Mouse (Mus musculus) lung, adult 2 months (tissue): ENCODE results near the gene Nfat5. TPM values are rescaled to one million over a fixed set of nuclear protein-coding genes. Genes with fewer than 3 reads are reported as not detected.

Source experiments
- DNase-seq: peaks from one replicate; pipeline ENCODE4 v3.0.0; 2022
- H3K4me1 ChIP-seq: fragments of 200-500 bp; 2 replicates; pipeline ENCODE4 v1.6.1; 2011; ENCODE audit warnings: low read length; ENCODE audit not compliant: control insufficient read depth, insufficient read depth
- H3K4me3 ChIP-seq: fragments of 200-500 bp; replicated peaks from 2 replicates; pipeline ENCODE3; 2011; ENCODE audit warnings: low read depth, mild to moderate bottlenecking, control low read depth, low read length; ENCODE audit errors: extremely low read depth
- CTCF ChIP-seq: fragments of 200-500 bp; IDR thresholded peaks from 2 replicates; pipeline ENCODE4 v1.5.1; 2011; ENCODE audit warnings: mild to moderate bottlenecking, low read length, control low read depth; ENCODE audit not compliant: insufficient read depth
- POLR2A ChIP-seq: fragments of 200-500 bp; IDR thresholded peaks from 2 replicates; pipeline ENCODE4 v1.6.1; 2011; ENCODE audit warnings: low read depth, mild to moderate bottlenecking, control low read depth, low read length, borderline replicate concordance; ENCODE audit errors: extremely low read depth
- WGBS: fragments of 180-500 bp; shearing (Covaris S2); methylation state at CpG from one replicate; pipeline ENCODE4 v1.1.7; 2018; 5-methylcytosine and 5-hydroxymethylcytosine counted together
- polyA plus RNA-seq: library from polyadenylated mRNA; depleted of rRNA; stranded (reverse); fragments of >200 nt; gene quantifications from 2 replicates; pipeline ENCODE4 v1.2.3, GENCODE M21; 2012

Gene Nfat5
- polyA plus RNA-seq, 1 experiment: 31.2 TPM

DNA sequence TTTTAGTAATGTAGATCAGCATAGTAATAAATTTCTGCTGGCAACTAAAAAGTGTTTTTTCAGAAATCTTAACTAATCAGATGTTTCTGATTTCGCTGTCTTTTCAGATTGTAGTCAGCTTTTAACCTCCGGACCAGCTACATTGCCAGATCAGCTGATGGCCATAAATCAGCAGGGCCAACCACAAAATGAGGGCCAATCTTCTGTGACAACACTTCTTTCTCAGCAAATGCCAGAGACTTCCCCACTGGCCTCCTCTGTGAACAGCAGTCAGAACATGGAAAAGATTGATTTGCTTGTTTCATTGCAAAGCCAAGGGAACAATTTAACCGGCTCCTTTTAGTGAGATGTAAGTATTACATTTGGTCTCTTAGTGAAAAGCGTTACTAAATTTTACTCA lies 77.0 kb downstream of the Nfat5 start:
- 81% methylated on average over 4 of the region's 4 CpGs for WGBS
- no peak for DNase-seq
- no peak overlapping the region for H3K4me3 ChIP-seq
- TF ChIP-seq POLR2A (no peak), CTCF (no peak)
- no peaks in the 10 kb centered on the region for H3K4me1 ChIP-seq

DNA sequence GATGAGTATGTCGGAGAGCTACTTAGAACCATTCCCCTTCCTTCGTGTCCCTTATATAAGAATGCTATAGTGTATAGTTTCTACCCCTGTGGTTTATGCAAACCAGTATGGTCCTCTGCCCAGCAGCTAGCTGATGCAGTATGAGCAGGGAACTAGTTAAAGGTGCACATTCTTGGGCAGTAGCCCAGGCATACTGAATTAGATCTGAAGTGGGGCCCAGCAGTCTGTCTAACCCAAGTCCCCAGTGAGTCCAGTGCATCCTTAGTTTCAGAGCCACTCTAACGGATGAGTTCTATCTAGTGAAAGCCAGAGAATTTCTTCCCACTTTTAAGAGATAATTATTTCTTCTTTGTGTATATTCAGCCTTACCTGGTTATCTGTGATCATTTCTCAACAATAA lies 84.1 kb downstream of the Nfat5 start:
- no peak overlapping the region for H3K4me3 ChIP-seq
- TF ChIP-seq POLR2A (no peak), CTCF (no peak)
- DNase-seq: no peak
- 91% methylated on average over 3 of the region's 3 CpGs for WGBS
- no peaks in the 10 kb centered on the region for H3K4me1 ChIP-seq

DNA sequence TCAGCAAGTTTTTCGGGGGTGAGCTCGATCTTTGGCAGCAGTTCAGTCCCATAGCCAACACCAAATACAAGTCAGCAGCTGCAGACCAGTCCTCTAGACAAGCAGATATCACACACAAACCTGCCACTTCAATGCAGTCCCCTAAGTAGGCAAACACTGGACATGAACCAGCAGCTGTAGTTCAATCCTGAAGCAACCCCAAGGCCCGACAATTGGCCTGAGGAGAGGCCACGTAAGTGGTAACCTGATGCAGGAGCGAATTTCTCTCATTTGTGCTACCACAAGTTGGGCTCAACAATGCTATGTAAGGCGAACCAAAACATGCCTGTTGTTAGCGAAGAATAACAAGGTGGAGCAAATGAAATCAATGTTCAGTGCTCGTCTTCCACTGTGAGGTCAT lies 87.5 kb downstream of the Nfat5 start:
- 80% methylated on average over 8 of the region's 8 CpGs for WGBS
- Histone ChIP-seq H3K4me1 (no peaks in the 10 kb centered on the region), H3K4me3 (no peak overlapping the region)
- TF ChIP-seq CTCF: no peak
- no peak for TF ChIP-seq POLR2A
- DNase-seq: no peak

DNA sequence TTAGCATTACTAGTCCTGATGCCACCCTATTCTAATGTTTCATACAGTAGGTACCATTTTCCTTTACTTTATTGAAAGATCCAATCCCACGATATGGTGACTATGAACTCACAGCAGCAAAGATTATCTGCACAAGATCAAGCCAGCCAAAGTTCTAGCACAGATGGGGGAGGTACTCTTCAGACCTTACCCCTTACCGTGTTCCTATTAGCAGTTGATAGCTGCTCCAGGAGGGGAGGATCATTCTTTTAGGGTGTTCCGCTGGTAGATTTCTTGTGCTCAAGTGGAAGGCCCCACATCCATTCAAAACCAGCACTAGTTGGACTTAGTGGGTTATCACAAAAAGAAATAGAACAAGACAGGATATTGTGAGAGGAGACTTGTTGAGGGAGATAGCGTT lies 88.4 kb downstream of the Nfat5 start:
- no peak for TF ChIP-seq POLR2A
- no peak for TF ChIP-seq CTCF
- no peak overlapping the region for H3K4me3 ChIP-seq
- H3K4me1 ChIP-seq: no peaks in the 10 kb centered on the region
- no peak for DNase-seq
- WGBS: 95% methylated on average over 4 of the region's 4 CpGs

DNA sequence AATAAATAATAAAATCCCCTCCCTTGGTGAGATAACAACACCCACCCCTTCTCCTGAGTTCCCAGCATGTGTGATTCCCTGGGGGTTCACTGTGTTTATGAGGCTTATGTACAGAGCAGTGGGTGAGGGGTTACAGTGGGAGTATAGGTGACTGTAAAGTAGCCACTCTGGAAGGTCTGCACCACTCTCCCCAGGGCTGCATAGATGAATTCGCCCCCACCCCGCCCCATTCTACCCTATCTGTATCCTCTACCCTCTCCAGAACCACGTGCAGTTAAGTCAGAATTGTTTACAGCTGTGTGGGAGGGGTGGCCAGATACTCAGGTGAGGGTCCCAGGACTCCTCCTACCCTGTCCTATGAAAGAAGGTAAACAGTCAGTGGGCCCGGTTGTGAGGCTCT lies 89.6 kb downstream of the Nfat5 start:
- Histone ChIP-seq H3K4me1 (no peaks in the 10 kb centered on the region), H3K4me3 (no peak overlapping the region)
- DNase-seq: no peak
- TF ChIP-seq CTCF (no peak), POLR2A (no peak)
- WGBS: 67% methylated on average over 4 of the region's 4 CpGs

DNA sequence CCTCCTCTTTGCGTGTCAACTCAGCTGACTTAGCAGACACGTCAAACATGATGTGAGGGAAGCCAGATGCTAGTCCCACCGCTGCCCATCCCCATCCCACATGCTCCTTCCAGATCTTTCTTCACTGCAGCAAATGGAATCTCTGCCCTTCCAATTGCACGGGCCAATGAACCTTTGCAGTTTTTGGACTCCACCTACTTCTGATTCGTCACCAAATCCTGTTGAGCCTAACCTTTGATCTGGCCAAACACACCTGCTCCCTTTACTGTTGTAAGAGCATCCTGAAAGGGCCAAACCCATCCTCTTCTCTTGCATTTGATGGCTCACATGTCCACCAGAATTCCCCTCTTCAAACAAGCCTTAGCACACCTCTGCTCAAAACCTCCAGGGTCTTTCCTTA lies 91.4 kb downstream of the Nfat5 start:
- TF ChIP-seq CTCF (no peak), POLR2A (no peak)
- no peaks in the 10 kb centered on the region for H3K4me1 ChIP-seq
- WGBS: 31% methylated on average over 5 of the region's 5 CpGs
- no peak for DNase-seq
- H3K4me3 ChIP-seq: no peak overlapping the region

DNA sequence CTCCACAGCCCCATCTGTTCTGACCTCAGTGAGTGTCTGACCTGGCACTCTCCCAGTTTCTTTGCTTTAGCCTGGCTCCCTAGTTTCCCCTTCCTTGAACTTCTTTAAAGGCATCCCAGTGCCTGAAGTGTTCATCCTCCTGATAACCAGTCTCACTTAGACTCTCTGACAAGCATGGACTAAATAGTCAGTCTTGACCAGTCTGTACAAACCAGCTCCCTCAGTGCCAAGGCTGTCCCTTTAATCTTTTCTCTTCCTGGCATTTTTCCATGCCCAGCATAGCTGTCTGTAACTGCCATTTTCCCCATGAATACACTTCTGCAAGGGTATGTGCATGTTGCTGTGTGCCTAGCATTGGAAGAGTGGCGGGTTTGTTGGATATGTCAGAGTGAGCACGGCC lies 91.8 kb downstream of the Nfat5 start:
- TF ChIP-seq CTCF (no peak), POLR2A (no peak)
- Histone ChIP-seq H3K4me3 (no peak overlapping the region), H3K4me1 (no peaks in the 10 kb centered on the region)
- 83% methylated on average over 2 of the region's 2 CpGs for WGBS
- DNase-seq: no peak

DNA sequence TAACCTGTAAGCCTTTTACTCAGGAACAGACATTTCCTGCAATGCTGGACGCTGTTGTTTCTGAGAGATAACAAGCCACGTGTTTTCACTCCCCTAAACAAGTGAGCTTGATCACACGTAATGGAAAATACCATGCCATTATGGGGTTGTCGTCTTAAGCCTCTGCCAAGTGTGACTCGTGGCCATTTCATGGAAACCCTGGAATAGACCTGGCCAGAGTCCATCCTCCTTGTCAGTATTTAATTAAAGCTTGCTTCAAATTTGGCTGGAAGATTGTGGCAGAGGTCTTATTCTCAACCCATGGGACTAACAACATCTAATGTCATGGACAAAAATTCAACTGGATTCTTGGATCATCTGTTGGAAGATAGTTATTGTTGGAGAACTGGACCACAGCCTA lies 92.9 kb downstream of the Nfat5 start:
- Histone ChIP-seq H3K4me1 (no peaks in the 10 kb centered on the region), H3K4me3 (no peak overlapping the region)
- DNase-seq: no peak
- WGBS: 21% methylated on average over 5 of the region's 5 CpGs
- TF ChIP-seq POLR2A (no peak), CTCF (no peak)

DNA sequence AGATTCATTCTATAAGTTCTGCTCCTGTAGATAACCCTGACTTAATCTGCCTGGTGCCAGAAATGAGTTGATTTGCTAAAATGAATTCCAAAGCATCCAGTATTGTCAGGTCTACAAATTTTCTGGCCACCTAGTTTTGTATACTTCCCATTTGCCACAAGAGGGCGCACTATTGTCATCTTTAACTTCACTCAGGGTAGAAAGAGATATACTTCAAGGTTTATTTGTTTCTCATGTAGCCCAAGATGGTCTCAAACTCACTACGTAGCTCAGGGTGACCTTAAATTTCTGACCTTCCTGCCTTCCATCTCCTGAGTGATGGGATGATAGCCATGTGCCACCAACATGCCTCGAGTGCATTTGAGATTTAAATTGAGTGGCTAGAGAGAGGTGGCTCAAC lies 93.4 kb downstream of the Nfat5 start:
- no peaks in the 10 kb centered on the region for H3K4me1 ChIP-seq
- TF ChIP-seq CTCF: peak; percentile 15; the same call in 1 of the 2 replicates
- TF ChIP-seq POLR2A: no peak
- WGBS: 19% methylated on average over 3 of the region's 3 CpGs
- no peak for DNase-seq
- H3K4me3 ChIP-seq: no peak overlapping the region

DNA sequence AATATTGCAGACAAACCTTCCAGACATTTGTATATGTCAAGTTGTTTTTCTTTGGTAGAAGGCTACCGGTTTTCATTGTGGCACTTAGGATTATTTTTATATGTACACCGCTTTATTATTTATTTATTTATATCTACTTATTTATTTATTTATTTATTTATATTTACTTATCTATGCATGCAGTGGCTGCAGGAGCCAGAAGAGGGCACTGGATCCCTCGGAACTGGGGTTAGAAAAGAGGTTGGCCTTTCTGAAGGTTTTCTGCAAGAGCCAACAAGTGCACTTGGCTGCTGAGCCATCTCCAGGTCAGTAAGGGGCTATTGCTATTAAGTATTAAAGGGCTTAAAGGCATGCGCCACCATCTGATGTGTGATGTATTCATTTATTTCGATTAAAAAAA lies 94.6 kb downstream of the Nfat5 start:
- H3K4me3 ChIP-seq: no peak overlapping the region
- 60% methylated on average over 5 of the region's 5 CpGs for WGBS
- TF ChIP-seq POLR2A: no peak
- TF ChIP-seq CTCF: no peak
- DNase-seq: no peak
- H3K4me1 ChIP-seq: no peaks in the 10 kb centered on the region

DNA sequence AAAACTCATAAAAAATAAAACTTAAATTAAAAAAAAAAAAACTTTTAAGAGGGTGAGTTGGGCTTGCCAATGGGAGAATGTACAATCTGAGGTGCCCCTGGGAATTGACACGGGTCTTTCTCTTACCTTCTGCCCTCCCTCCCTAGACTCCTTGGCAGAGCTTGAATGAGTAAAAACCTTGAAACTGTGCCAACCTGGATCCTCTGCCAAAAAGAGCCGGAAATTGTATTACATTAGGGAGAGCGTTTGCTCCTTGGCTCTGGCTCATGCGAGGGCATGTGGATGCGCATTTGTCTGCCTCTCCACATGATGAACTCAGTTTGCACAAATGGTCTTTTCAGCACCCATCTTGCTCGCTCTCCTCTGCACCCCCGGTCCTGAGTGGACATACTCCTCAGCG lies 96.3 kb downstream of the Nfat5 start:
- DNase-seq: no peak
- Histone ChIP-seq H3K4me1 (no peaks in the 10 kb centered on the region), H3K4me3 (no peak overlapping the region)
- TF ChIP-seq CTCF (no peak), POLR2A (no peak)
- whole genome bisulfite sequencing: 35% methylated on average over 8 of the region's 8 CpGs
